Mouse (Mus musculus) layer of hippocampus, postnatal 10 days (tissue): ENCODE results near the gene Ehf. TPM values are rescaled to one million over a fixed set of nuclear protein-coding genes. Genes with fewer than 3 reads are reported as not detected.

Experiments used
- DNase-seq, 2 experiments: peaks; one replicate each; pipeline ENCODE4 v3.0.0; 2021; ENCODE audit warnings: low spot score in 2 of 2
- total RNA-seq, 2 experiments: library from RNA; stranded (reverse); gene quantifications; 2 replicates each; pipeline ENCODE4 v1.2.3; 2021

Ehf gene
- total RNA-seq, 2 experiments from 2014 or later: not detected

DNA sequence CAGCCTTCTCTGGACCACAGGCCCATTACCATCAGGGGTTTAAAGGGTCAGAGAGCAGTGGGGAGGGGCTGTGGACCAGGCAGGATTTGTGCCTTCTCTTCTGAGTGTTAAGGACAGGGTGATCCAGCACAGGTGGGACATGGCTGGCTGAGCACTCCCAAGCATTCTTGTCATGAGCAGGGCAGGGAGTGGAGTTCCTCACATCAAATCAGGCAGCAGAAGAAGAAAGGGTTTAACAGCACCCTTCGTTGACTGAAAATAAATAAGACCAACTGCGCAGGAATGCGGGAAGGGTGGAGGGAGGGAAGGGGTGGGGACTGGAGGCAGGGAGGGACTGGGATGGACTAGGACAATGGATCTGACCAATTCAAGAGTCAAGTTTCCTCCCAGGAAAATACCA, 8.6 kb downstream of the Ehf start:
- DNase-seq: no peak

DNA sequence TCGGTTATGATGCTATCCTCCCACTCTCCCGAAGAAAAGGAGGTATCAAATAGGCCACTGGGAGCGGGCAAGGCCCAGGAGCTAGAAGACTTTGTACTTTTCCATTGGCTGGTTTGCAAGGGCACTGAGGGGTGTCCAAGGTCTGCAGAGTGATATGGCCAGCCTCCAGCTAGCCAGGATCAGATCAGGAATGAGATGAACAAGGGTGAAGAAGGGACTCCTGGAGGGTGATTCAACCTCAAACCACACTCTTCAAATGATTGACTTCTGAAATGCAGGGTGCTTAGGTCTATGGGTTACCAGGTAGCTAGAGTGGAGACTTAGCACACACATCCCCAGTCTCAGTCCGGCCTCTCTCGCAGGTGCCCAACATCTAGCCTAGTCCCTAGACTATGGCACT, 9.3 kb downstream of the Ehf start:
- no peak for DNase-seq

GRCm38 (mm10) chr2:103293214-103293613, 9.9 kb downstream of the Ehf start:
- no peak for DNase-seq

GRCm38 (mm10) chr2:103290705-103291269, 12.3 kb downstream of the Ehf start:
- DNase-seq: no peak

GRCm38 (mm10) chr2:103290167-103290566, 12.9 kb downstream of the Ehf start:
- DNase-seq: no peak

DNA sequence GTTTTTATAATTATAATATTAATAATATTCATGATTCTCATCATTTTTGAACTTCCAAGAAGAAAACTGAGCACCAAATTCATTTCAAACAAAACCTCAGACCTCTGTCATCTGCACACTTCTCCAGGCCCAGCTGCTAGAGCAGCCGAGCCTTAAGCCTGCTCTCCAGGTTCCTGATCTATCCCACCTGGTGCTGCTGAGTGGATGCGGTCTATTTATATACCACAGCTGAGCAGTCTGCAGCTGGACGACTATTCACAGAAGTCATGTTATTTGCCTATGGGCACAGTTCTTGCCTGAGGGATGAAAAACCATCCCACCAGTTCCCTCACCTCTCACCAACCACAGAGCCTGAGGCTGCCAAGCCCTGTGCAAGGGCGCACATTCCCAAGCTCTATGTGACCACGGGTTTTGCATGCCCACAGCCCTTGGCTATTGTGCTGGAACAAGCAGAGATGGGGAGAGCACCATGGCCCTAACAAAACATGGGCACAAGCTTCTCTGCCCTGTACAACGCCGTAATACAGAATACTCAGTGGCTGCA, 13.6 kb downstream of the Ehf start:
- no peak for DNase-seq

- DNase-seq: no peak
These were observed 15.4 kb downstream of the Ehf start for GRCm38 (mm10) chr2:103287716-103288115.

GRCm38 (mm10) chr2:103285561-103285960, 17.5 kb downstream of the Ehf start:
- no peak for DNase-seq

GRCm38 (mm10) chr2:103283730-103284129, 19.3 kb downstream of the Ehf start:
- DNase-seq: no peak

- DNase-seq: no peak
These were observed 20.8 kb downstream of the Ehf start for GRCm38 (mm10) chr2:103282184-103282750.

GRCm38 (mm10) chr2:103279927-103280326, 23.2 kb downstream of the Ehf start:
- no peak for DNase-seq

GRCm38 (mm10) chr2:103278476-103278875, 24.6 kb downstream of the Ehf start:
- DNase-seq: no peak

- DNase-seq: no peak
These were observed 25.3 kb downstream of the Ehf start for GRCm38 (mm10) chr2:103277794-103278193.

- no peak for DNase-seq
These were observed 27.6 kb downstream of the Ehf start for GRCm38 (mm10) chr2:103275316-103275960.

GRCm38 (mm10) chr2:103274803-103275202, 28.3 kb downstream of the Ehf start:
- DNase-seq: no peak

- DNase-seq: no peak
These were observed 28.8 kb downstream of the Ehf start for GRCm38 (mm10) chr2:103274270-103274669.

DNA sequence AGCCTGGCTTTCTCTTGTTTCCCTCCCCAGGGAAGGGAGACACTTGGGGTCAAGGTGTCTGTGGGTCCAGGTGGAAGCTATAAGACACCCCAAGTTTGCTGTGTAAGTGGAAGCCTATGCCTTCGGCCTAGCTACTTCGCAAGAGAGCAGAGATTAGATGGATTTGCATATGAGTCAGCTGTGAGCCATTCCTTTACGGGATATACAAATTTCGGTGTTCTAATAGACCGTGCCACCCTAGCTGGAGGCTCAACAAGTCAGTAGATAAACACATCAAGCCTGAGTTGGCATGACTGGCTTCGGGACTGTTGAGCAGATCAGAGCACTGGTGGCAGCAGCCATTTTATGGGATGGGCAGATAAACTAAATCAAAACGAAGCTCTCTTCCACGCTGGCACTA, 31.6 kb downstream of the Ehf start:
- DNase-seq: no peak

GRCm38 (mm10) chr2:103270556-103271160, 32.4 kb downstream of the Ehf start:
- peak in 1 of 2 experiments; percentile 16 for DNase-seq

- DNase-seq: no peak
These were observed 64.0 kb downstream of the Ehf start for GRCm38 (mm10) chr2:103239086-103239485.

- no peak for DNase-seq
These were observed 76.3 kb downstream of the Ehf start for GRCm38 (mm10) chr2:103226781-103227180.

DNA sequence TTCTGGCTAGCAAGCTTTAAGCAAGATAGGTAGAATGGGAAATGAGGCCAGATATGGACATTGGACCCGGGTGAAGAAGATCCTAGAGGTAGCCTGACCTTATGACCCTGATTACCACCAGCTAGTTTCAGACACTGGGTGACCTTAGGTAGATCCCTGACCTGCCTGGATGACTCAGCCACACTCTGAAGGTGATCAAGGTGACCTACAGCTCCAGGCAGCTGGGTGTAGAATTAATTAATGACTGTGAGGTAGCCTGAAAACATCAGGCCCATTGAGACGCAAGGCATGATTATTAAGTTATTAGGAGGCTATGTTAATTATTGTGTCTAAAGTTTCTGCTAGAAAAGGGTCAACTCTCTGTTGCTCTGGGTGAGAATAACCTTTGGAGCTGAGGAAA, 82.2 kb downstream of the Ehf start:
- DNase-seq: no peak

- DNase-seq: no peak
These were observed 84.8 kb downstream of the Ehf start for GRCm38 (mm10) chr2:103218323-103218722.
